Mouse (Mus musculus) myocyte (in vitro differentiated cells): Measurements from ENCODE around the gene Cntnap5c.

Experiments used
- CEBPB ChIP-seq: IDR thresholded peaks from 2 replicates; pipeline ENCODE4 v1.6.1; 2011; ENCODE audit warnings: mild to moderate bottlenecking, moderate library complexity; ENCODE audit not compliant: poor library complexity, insufficient read depth, severe bottlenecking
- E2F4 ChIP-seq: IDR thresholded peaks from one replicate; pipeline ENCODE4 v1.6.1; 2011; ENCODE audit warnings: mild to moderate bottlenecking, control low read depth, moderate library complexity; ENCODE audit not compliant: insufficient read depth
- MAX ChIP-seq: IDR thresholded peaks from one replicate; pipeline ENCODE4 v1.6.1; 2011; ENCODE audit warnings: low read depth, mild to moderate bottlenecking, control low read depth
- MYOD1 ChIP-seq, 3 experiments: IDR thresholded peaks; one replicate each; pipeline ENCODE4 v1.6.1; 2011; ENCODE audit warnings: control low read depth in 2 of 3, low read depth in 2 of 3, mild to moderate bottlenecking in 2 of 3, moderate library complexity in 1 of 3; ENCODE audit not compliant: insufficient read length in 2 of 3, control insufficient read depth in 1 of 3
- POLR2A ChIP-seq: IDR thresholded peaks from one replicate; pipeline ENCODE4 v1.6.1; 2011; ENCODE audit warnings: low read depth, mild to moderate bottlenecking, control low read depth, moderate library complexity; ENCODE audit not compliant: insufficient read length
- REST ChIP-seq: IDR thresholded peaks from one replicate; pipeline ENCODE4 v1.6.1; 2011; ENCODE audit warnings: mild to moderate bottlenecking, control low read depth, moderate library complexity; ENCODE audit not compliant: insufficient read depth, insufficient read length
- USF1 ChIP-seq: IDR thresholded peaks from one replicate; pipeline ENCODE4 v1.6.1; 2011; ENCODE audit warnings: low read depth, mild to moderate bottlenecking, control low read depth, moderate library complexity

DNA sequence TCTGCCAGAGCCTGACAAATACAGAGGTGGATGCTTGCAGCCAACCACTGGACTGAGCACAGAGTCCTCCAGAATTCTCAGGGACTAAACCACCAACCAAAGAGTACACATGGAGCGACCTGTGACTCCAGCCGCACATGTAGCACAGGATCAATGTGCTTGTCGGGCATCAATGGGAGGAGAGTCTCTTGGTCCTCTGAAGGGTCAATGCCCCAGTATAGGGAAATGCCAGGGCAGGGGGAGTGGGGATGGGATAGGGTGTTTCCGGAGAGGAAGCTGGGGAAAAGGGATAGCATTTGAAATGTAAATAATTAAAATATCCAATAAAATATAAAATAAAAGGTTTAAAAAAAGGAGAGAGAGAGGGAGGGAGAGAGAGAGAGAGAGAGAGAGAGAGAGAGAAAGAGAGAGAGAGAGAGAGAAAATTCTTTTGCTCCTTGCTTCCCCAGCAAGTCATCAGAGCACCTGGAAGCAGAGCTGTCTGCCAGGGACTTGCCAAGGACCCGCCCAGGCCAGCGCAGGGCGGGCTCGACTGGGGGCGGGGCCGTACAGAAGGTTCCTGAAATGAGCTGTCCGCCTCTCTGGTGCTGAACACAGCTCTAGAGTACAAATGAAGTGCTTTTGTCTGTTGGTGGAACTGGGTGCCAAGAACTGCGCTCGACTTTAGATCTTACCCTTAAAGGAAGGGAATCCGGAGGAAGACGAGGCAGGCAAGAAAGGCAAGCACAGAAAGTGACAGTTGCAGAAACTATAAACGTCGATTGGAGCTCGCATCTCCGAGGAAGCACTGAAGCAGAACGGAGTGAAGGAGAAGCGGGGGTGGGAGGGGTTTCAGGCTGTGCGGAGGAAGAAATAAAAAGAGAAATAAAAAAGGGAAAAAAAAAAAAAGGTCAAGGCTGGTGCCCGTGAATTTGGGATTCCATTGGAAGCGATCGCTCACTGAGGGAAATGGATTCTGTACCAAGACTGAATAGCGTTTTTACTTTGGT lies at the start of gene Cntnap5c:
- TF ChIP-seq POLR2A (no peak), MAX (no peak), MYOD1 (IDR thresholded peaks at IDR 0.05; ENCODE audit: control insufficient read depth in 1 of 3, insufficient read length in 2 of 3, low read depth in 2 of 3) (no peak), E2F4 (no peak), CEBPB (no peak), USF1 (no peak), REST (no peak)
